Mouse (Mus musculus) liver, postnatal 0 days (tissue): ENCODE data around the gene Atcay.

ENCODE experiments used
- CTCF ChIP-seq: sonication (generic); IDR thresholded peaks from 2 replicates; pipeline ENCODE4 v1.5.1; 2016; ENCODE audit warnings: antibody characterized with exemption, low read depth
- EP300 ChIP-seq: IDR thresholded peaks from 2 replicates; pipeline ENCODE4 v1.6.1; 2016; ENCODE audit warnings: antibody characterized with exemption, low read depth, mild to moderate bottlenecking

GRCm38 (mm10) chr10:81272356-81272755 lies 41.7 kb upstream of the Atcay start:
- TF ChIP-seq CTCF (no peak), EP300 (no peak)
